Mouse (Mus musculus) fat pad, adult 2 months (tissue): ENCODE data around the gene Fos.
"Not testable (repeated sequence)": the region's sequence is repeated elsewhere in the genome, so short reads cannot be mapped to it uniquely, and the experiment has no call there.

Experiments
- DNase-seq: peaks from one replicate; pipeline ENCODE4 v3.0.0-alpha.2; 2011; ENCODE audit warnings: low read depth, low spot score; ENCODE audit errors: extremely low read depth

Gene Fos

DNA sequence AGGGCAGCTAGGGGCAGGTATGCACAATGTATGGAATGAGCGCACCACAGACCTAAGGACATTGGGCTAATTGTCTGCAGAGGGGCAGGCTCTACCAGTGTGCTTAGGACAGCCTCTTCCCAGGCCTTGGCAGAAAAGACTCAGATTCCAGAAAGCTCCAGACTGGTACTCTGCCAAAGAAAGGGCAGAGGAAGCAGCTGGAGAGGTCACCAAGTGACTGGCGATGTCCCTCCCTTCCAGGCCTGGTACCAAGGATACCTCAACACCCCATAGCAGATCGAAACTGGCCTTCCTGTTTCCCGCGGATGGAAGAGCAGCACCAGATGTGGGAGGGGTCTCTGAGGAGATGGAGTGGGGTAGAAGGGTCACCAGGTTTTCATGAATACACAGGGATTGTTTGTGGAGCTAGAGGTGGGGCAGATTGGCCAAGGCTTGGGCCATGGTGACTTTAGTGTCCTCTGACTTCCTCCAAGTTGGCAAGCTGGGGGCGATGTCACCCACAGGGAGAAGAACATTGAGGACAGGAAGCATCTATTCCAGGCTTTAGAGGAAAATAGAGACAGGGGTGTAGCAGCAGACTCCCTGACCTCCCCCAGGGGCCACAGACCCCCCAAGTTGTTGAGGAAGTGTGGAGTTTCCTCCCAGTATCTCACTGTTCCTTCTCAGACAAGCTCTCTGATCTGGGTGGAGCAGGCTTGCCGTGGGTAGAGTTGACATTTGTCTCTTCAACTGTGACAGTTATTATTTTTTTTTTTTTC, 49.1 kb downstream of the Fos start:
- DNase-seq, result no peak

DNA sequence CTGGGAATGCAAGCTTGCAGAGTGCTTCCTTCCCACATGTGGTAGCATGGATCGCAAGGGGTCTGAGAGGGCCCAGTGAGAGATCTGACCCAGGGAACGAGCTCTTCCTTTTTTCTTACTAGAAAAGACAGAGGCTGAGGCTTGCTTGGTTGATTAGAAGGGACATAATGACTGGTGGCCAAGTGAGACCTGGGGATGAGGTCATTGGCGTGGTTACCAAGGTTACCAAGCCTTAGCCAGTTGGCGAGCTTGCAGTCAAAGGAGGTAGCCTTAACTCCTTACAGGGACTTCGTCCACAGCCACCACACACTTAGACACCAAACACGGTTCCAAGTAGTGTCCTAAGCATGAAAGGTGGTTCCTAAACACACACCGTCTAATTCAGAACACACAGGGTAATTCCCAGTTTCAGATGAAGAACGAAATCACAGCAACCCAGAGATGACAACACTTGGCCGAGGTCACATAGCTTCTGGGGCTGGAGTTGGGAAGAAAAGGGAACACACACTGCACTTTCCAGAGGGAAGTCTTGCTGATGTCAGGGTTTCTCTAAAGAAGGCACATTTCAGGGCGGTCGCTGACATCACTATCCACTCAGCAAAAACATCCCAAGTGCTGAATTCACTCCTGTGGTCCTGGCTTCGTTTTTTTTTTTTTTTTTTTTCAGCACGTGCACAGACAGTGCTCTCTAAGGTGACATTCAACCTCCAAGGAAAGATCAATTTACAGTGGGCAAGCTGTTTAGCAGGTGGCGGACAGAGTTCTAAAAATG, 49.9 kb downstream of the Fos start:
- DNase-seq, result no peak

DNA sequence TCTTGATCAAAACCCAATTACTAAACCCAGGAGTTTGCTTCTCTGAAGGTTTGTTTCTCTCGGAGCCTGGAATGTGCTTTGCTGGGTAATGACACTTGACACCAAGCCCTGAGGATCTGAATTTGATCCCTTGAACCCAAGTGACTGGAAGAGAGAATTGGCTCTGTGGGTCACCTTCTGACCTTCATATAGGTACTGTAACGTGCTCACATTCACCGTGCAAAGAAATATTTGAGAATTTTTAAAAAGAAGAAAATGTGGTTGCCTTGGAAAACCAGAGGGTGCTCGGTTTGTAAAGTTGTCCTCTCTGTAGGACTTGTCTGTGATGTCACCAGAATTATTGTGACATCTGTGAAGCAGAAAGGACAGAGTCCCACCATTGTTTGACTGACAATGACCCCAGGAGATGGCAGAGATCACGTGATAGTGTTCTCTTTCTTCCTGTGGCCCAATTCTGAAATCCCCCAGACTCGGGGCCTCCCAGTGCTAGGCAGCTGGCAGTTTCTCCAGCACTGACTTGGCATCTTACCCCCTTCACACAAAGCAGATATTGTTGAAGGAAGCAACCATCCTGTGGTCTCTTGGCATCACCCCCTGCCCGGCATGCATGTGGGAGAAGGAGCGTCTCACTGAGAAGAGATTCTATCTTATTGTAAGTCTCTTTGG, 50.6 kb downstream of the Fos start:
- no peak for DNase-seq

DNA sequence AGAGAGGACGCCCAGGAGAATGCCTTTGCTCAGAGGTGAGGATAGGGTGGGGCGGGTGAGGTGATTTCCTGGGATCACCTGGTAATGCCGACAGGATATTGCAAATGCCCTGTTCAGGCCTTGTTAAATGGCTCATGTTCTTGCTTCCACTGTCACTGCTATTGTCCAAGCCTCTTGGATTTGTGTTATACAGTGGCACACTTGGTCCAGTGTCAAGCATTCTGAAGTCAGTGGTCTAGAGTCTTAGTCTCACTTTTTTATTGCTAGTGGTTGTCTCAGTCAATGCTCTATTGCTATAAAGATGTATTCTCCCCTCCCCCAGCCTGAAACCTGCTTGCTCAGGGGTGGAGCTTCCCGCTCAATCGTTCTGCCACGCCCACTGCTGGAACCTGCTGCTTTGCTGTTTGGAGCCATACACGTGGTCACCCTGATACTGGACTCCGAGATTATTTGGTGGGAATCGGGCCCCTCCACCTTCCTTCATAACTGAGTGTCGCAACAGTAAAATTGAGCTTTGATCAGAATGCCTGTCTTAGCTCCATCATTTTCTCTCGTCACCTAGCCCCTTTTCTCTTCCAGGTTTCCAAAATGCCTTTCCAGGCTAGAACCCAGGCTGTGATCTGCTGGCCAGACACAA, 51.3 kb downstream of the Fos start:
- not testable (repeated sequence) for DNase-seq
